Mouse (Mus musculus) liver, embryonic 11.5 days (tissue): ENCODE measurements around the gene Pcsk4. TPM values are rescaled to one million over a fixed set of nuclear protein-coding genes. Genes with fewer than 3 reads are reported as not detected.

Experiments
- ATAC-seq: fragments of 200-750 bp; cut with Nextera tagmentation; replicated peaks from 2 replicates; pipeline ENCODE4 v1.8.0; 2017; ENCODE audit warnings: moderate number of reproducible peaks, mild to moderate bottlenecking, moderate TSS enrichment, moderate library complexity; ENCODE audit not compliant: low FRiP score
- DNase-seq: peaks from one replicate; pipeline ENCODE4 v3.0.0-alpha.2; 2017; ENCODE audit warnings: low spot score
- H3K27ac ChIP-seq: fragments of 300-500 bp; sonication (generic); 2 replicates; pipeline ENCODE4 v1.5.1; 2014; ENCODE audit warnings: mild to moderate bottlenecking, low read depth, low read length, control low read depth
- H3K27me3 ChIP-seq: fragments of 300-500 bp; sonication (generic); replicated peaks from 2 replicates; pipeline ENCODE4 v1.6.1; 2014; ENCODE audit warnings: low read length, mixed read lengths; ENCODE audit not compliant: control insufficient read depth, insufficient read depth
- H3K36me3 ChIP-seq: fragments of 300-500 bp; sonication (generic); 2 replicates; pipeline ENCODE4 v1.6.1; 2014; ENCODE audit warnings: mild to moderate bottlenecking, low read length, moderate library complexity, mixed read lengths; ENCODE audit not compliant: control insufficient read depth, insufficient read depth
- H3K4me1 ChIP-seq: fragments of 300-500 bp; sonication (generic); replicated peaks from 2 replicates; pipeline ENCODE4 v1.6.1; 2014; ENCODE audit warnings: low read length, mixed read lengths; ENCODE audit not compliant: control insufficient read depth, insufficient read depth
- H3K4me2 ChIP-seq: fragments of 300-500 bp; sonication (generic); 2 replicates; pipeline ENCODE4 v1.6.1; 2014; ENCODE audit warnings: mild to moderate bottlenecking, control low read depth, moderate library complexity
- H3K4me3 ChIP-seq: fragments of 300-500 bp; sonication (generic); 2 replicates; pipeline ENCODE4 v1.5.1; 2014; ENCODE audit warnings: low read depth, low read length, control low read depth
- H3K9ac ChIP-seq: fragments of 300-500 bp; sonication (generic); 2 replicates; pipeline ENCODE4 v1.6.1; 2014; ENCODE audit warnings: low read depth, low read length, control low read depth
- H3K9me3 ChIP-seq: fragments of 300-500 bp; sonication (generic); 2 replicates; pipeline ENCODE4 v1.6.1; 2016; ENCODE audit warnings: low read length, inconsistent platforms, mixed read lengths; ENCODE audit not compliant: control insufficient read depth
- WGBS: fragments of 180-500 bp; shearing (Covaris S2); extraction: QIAGEN DNeasy Blood & Tissue Kit; methylation state at CpG from one replicate; pipeline ENCODE4 v1.1.7; 2014; 5-methylcytosine and 5-hydroxymethylcytosine counted together
- polyA plus RNA-seq: library from polyadenylated mRNA; unstranded; fragments of >200 nt; fragmentation: Nextera tagmentation; extraction: Ambion mirVana; gene quantifications from 2 replicates; pipeline ENCODE4 v1.2.1, GENCODE M21; 2014

The Pcsk4 gene
- polyA plus RNA-seq, 1 experiment from 2014 or later = 12.8 TPM

GRCm38 (mm10) chr10:80321670-80322581, 7.4 kb downstream of the Pcsk4 start:
- WGBS = 90% methylated on average over 21 of the region's 21 CpGs
- peaks cover 9% of the 10 kb centered on the region; the same call in 1 of the 2 replicates for H3K27me3 ChIP-seq
- ATAC-seq (no peak), DNase-seq (no peak)
- H3K4me1 ChIP-seq = peaks cover 49% of the 10 kb centered on the region
- peak overlapping the region; percentile 85 for H3K9ac ChIP-seq
- H3K4me3 ChIP-seq = peak overlapping the region; percentile 75
- peak overlapping the region; percentile 4; the same call in 1 of the 2 replicates for H3K27ac ChIP-seq
- peak overlapping the region; percentile 99 for H3K4me2 ChIP-seq
- no peaks in the 10 kb centered on the region for H3K9me3 ChIP-seq
- H3K36me3 ChIP-seq = peaks cover 6% of the 10 kb centered on the region; the same call in 1 of the 2 replicates

- Histone ChIP-seq H3K4me3 (0 out of 2 replicates have a peak overlapping the region, but pooled peaks have one; percentile 75), H3K9ac (no peak overlapping the region), H3K36me3 (peaks cover 6% of the 10 kb centered on the region; the same call in 1 of the 2 replicates), H3K27me3 (peaks cover 17% of the 10 kb centered on the region), H3K9me3 (no peaks in the 10 kb centered on the region), H3K4me1 (peaks cover 57% of the 10 kb centered on the region), H3K4me2 (peak overlapping the region; percentile 99), H3K27ac (peak overlapping the region; percentile 87)
- DNase-seq = no peak
- 68% methylated on average over 6 of the region's 6 CpGs for WGBS
- no peak for ATAC-seq
These were observed 8.2 kb downstream of the Pcsk4 start for GRCm38 (mm10) chr10:80321014-80321669.

GRCm38 (mm10) chr10:80320340-80320760, 8.9 kb downstream of the Pcsk4 start, which contains the start of gene 2310011J03Rik:
2310011J03Rik (minus strand) TSS chr10:80320537.
- H3K27me3 ChIP-seq = peaks cover 25% of the 10 kb centered on the region
- peak; percentile 53 for ATAC-seq
- peaks cover 57% of the 10 kb centered on the region for H3K4me1 ChIP-seq

GRCm38 (mm10) chr10:80317011-80317410, 12.3 kb downstream of the Pcsk4 start:
- Histone ChIP-seq H3K4me2 (0 out of 2 replicates have a peak overlapping the region, but pooled peaks have one; percentile 16), H3K27ac (no peak overlapping the region), H3K4me1 (peaks cover 42% of the 10 kb centered on the region), H3K9me3 (no peaks in the 10 kb centered on the region), H3K4me3 (0 out of 2 replicates have a peak overlapping the region, but pooled peaks have one; percentile 10), H3K9ac (no peak overlapping the region), H3K36me3 (peaks cover 6% of the 10 kb centered on the region; the same call in 1 of the 2 replicates), H3K27me3 (peaks cover 58% of the 10 kb centered on the region)
- DNase-seq (no peak), ATAC-seq (no peak)
- 44% methylated on average over 10 of the region's 10 CpGs for WGBS

More at GRCm38 (mm10) chr10:80320340-80320760, 8.9 kb downstream of the Pcsk4 start, which contains the start of gene 2310011J03Rik:
- peaks cover 6% of the 10 kb centered on the region; the same call in 1 of the 2 replicates for H3K36me3 ChIP-seq
- H3K4me2 ChIP-seq = peak within 1 kb of the TSS; percentile 99
- H3K27ac ChIP-seq = peak within 1 kb of the TSS; percentile 87
- WGBS = under 1% methylated on average over 34 of the region's 34 CpGs
- peak within 1 kb of the TSS; percentile 93 for H3K9ac ChIP-seq
- H3K9me3 ChIP-seq = no peaks in the 10 kb centered on the region
- peak within 1 kb of the TSS; percentile 94 for H3K4me3 ChIP-seq
- DNase-seq = peak; percentile 91

GRCm38 (mm10) chr10:80316359-80316781, 12.9 kb downstream of the Pcsk4 start:
- peaks cover 36% of the 10 kb centered on the region for H3K4me1 ChIP-seq
- ATAC-seq (no peak), DNase-seq (no peak)
- no peak overlapping the region for H3K4me3 ChIP-seq
- no peak overlapping the region for H3K27ac ChIP-seq
- no peaks in the 10 kb centered on the region for H3K9me3 ChIP-seq
- peak overlapping the region; percentile 16; the same call in 1 of the 2 replicates for H3K4me2 ChIP-seq
- H3K36me3 ChIP-seq = peaks cover 6% of the 10 kb centered on the region; the same call in 1 of the 2 replicates
- 17% methylated on average over 11 of the region's 11 CpGs for WGBS
- H3K9ac ChIP-seq = no peak overlapping the region
- H3K27me3 ChIP-seq = peaks cover 65% of the 10 kb centered on the region

GRCm38 (mm10) chr10:80315315-80315714, 14.0 kb downstream of the Pcsk4 start:
- peak overlapping the region; percentile 10; the same call in 1 of the 2 replicates for H3K4me3 ChIP-seq
- 38% methylated on average over 27 of the region's 27 CpGs for WGBS
- H3K9ac ChIP-seq = no peak overlapping the region

GRCm38 (mm10) chr10:80314494-80315001, 14.8 kb downstream of the Pcsk4 start:
- DNase-seq (no peak), ATAC-seq (no peak)
- Histone ChIP-seq H3K27me3 (peaks cover 80% of the 10 kb centered on the region), H3K27ac (no peak overlapping the region), H3K4me2 (no peak overlapping the region), H3K9ac (no peak overlapping the region), H3K9me3 (no peaks in the 10 kb centered on the region), H3K4me1 (peaks cover 27% of the 10 kb centered on the region), H3K4me3 (0 out of 2 replicates have a peak overlapping the region, but pooled peaks have one; percentile 10), H3K36me3 (peaks cover 6% of the 10 kb centered on the region; the same call in 1 of the 2 replicates)
- 54% methylated on average over 16 of the region's 16 CpGs for WGBS

More at GRCm38 (mm10) chr10:80315315-80315714, 14.0 kb downstream of the Pcsk4 start:
- DNase-seq (no peak), ATAC-seq (no peak)
- Histone ChIP-seq H3K9me3 (no peaks in the 10 kb centered on the region), H3K36me3 (peaks cover 6% of the 10 kb centered on the region; the same call in 1 of the 2 replicates), H3K27me3 (peaks cover 75% of the 10 kb centered on the region), H3K27ac (no peak overlapping the region), H3K4me1 (peaks cover 30% of the 10 kb centered on the region), H3K4me2 (no peak overlapping the region)
